Mouse (Mus musculus) intestine, embryonic 16.5 days (tissue): Measurements from ENCODE around the gene Elavl4. TPM values are rescaled to one million over a fixed set of nuclear protein-coding genes. Genes with fewer than 3 reads are reported as not detected.
A peak's percentile ranks its signal among the peaks of the same experiment; 100 is the strongest.

ENCODE experiments used
- ATAC-seq: fragments of 200-750 bp; cut with Nextera tagmentation; 2 replicates; pipeline ENCODE4 v1.8.0; 2017; ENCODE audit warnings: moderate TSS enrichment, moderate library complexity
- H3K27ac ChIP-seq: fragments of 300-500 bp; sonication (generic); 2 replicates; pipeline ENCODE4 v1.5.1; 2014; ENCODE audit warnings: mild to moderate bottlenecking, low read length
- H3K27me3 ChIP-seq: fragments of 300-500 bp; sonication (generic); replicated peaks from 2 replicates; pipeline ENCODE4 v1.6.1; 2014; ENCODE audit warnings: low read length, control low read depth, mixed read lengths; ENCODE audit not compliant: control insufficient read depth, insufficient read depth
- H3K36me3 ChIP-seq: fragments of 300-500 bp; sonication (generic); 2 replicates; pipeline ENCODE4 v1.6.1; 2014; ENCODE audit warnings: low read length, control low read depth; ENCODE audit not compliant: control insufficient read depth, insufficient read depth
- H3K4me1 ChIP-seq: fragments of 300-500 bp; sonication (generic); 2 replicates; pipeline ENCODE4 v1.6.1; 2014; ENCODE audit warnings: low read length, control low read depth, mixed read lengths; ENCODE audit not compliant: control insufficient read depth, insufficient read depth
- H3K4me2 ChIP-seq: fragments of 300-500 bp; sonication (generic); 2 replicates; pipeline ENCODE4 v1.6.1; 2014; ENCODE audit warnings: low read depth, low read length, control low read depth
- H3K4me3 ChIP-seq: fragments of 300-500 bp; sonication (generic); 2 replicates; pipeline ENCODE4 v1.5.1; 2014; ENCODE audit warnings: mild to moderate bottlenecking, low read length
- H3K9ac ChIP-seq: fragments of 300-500 bp; sonication (generic); 2 replicates; pipeline ENCODE4 v1.6.1; 2014; ENCODE audit warnings: low read depth, low read length
- H3K9me3 ChIP-seq: fragments of 300-500 bp; sonication (generic); 2 replicates; pipeline ENCODE4 v1.6.1; 2016; ENCODE audit warnings: low read length, control low read depth; ENCODE audit not compliant: control insufficient read depth
- WGBS: fragments of 180-500 bp; shearing (Covaris S2); extraction: QIAGEN DNeasy Blood & Tissue Kit; methylation state at CpG from one replicate; pipeline ENCODE4 v1.1.7; 2014; 5-methylcytosine and 5-hydroxymethylcytosine counted together
- polyA plus RNA-seq: library from polyadenylated mRNA; unstranded; fragments of >200 nt; fragmentation: Nextera tagmentation; extraction: Ambion mirVana; gene quantifications from 2 replicates; pipeline ENCODE4 v1.2.1, GENCODE M21; 2015

Gene Elavl4
- polyA plus RNA-seq, 1 experiment from 2014 or later: 46.3 TPM

- ATAC-seq: no peak
- no peak overlapping the region for H3K4me2 ChIP-seq
- no peaks in the 10 kb centered on the region for H3K9me3 ChIP-seq
- H3K36me3 ChIP-seq: no peaks in the 10 kb centered on the region
- no peaks in the 10 kb centered on the region for H3K27me3 ChIP-seq
- no peak overlapping the region for H3K9ac ChIP-seq
- WGBS: 64% methylated on average over 1 of the region's 1 CpGs
- H3K27ac ChIP-seq: no peak overlapping the region
- no peak overlapping the region for H3K4me3 ChIP-seq
- no peaks in the 10 kb centered on the region for H3K4me1 ChIP-seq
These were observed 117.2 kb downstream of the Elavl4 start for GRCm38 (mm10) chr4:110234554-110234953.

DNA sequence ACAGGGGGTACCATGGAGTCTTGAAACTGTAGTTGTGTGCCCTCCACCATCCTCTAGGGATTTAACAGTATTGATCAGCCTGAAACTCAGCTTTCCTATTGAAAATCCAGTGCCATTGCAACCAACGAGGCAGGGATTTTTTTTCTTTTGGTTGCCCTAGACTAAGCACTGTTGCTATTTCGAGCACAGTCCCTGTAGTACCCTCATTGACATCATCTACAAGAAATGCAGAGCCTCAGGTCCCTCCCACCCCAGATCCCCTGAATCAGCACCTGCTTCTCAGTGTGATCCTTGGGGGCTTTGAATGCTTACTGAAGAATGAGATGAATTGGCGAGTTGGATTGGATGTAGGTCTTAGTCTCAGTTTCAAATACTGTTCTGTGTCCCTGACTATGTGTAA lies 119.4 kb downstream of the Elavl4 start:
- Histone ChIP-seq H3K9me3 (no peaks in the 10 kb centered on the region), H3K27me3 (no peaks in the 10 kb centered on the region), H3K4me2 (no peak overlapping the region), H3K4me1 (no peaks in the 10 kb centered on the region), H3K36me3 (no peaks in the 10 kb centered on the region), H3K9ac (no peak overlapping the region), H3K4me3 (no peak overlapping the region), H3K27ac (no peak overlapping the region)
- 78% methylated on average over 3 of the region's 3 CpGs for WGBS
- ATAC-seq: no peak

DNA sequence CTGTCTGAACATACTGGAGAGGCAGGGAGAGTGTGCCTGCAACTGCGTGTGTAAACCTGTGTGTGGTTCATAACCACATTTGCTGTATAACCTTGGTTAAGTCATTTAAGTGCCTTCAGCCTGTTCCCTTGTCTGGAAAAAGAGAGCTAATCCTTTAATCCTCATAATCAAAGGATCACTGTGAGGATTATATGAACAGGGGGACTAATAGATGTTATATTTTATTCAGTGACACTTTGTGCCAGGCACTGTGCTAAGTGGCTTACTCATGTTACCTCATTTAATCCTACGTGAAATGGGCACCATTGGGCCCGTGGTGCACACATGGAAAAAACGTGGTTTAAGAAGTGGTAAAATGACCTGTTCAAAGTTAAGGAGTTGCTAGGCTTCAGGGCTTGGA lies 119.9 kb downstream of the Elavl4 start:
- Histone ChIP-seq H3K9me3 (no peaks in the 10 kb centered on the region), H3K4me2 (no peak overlapping the region), H3K9ac (no peak overlapping the region), H3K4me3 (no peak overlapping the region), H3K4me1 (no peaks in the 10 kb centered on the region), H3K36me3 (no peaks in the 10 kb centered on the region), H3K27me3 (no peaks in the 10 kb centered on the region), H3K27ac (no peak overlapping the region)
- WGBS: 85% methylated on average over 4 of the region's 4 CpGs
- no peak for ATAC-seq

DNA sequence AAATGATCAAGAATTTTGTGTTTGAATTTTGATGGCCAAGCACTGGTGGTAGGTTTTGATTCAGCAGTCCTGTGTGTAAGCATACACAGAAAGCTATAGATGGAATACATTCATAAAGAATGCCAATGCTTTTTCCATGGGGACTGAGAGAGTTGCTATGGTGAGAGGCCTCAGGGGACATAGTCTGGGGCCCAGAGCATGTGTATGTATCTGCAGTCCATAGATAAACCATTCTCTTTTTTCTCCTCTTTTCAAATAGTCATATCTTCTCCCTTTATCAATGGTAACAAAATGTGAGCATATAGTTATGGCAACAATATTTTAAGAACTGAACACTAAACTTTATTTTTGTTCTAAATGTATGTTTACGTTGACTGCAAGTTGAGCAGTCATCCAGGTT lies 122.1 kb downstream of the Elavl4 start:
- 90% methylated on average over 1 of the region's 1 CpGs for WGBS
- no peak overlapping the region for H3K27ac ChIP-seq
- H3K4me2 ChIP-seq: no peak overlapping the region
- no peak for ATAC-seq
- H3K9ac ChIP-seq: no peak overlapping the region
- no peaks in the 10 kb centered on the region for H3K36me3 ChIP-seq
- no peaks in the 10 kb centered on the region for H3K9me3 ChIP-seq
- no peaks in the 10 kb centered on the region for H3K4me1 ChIP-seq
- no peaks in the 10 kb centered on the region for H3K27me3 ChIP-seq
- no peak overlapping the region for H3K4me3 ChIP-seq

- no peaks in the 10 kb centered on the region for H3K9me3 ChIP-seq
- H3K9ac ChIP-seq: no peak overlapping the region
- H3K4me1 ChIP-seq: no peaks in the 10 kb centered on the region
- no peaks in the 10 kb centered on the region for H3K27me3 ChIP-seq
- no peak overlapping the region for H3K27ac ChIP-seq
- no peak overlapping the region for H3K4me2 ChIP-seq
- no peak for ATAC-seq
- no peaks in the 10 kb centered on the region for H3K36me3 ChIP-seq
- no peak overlapping the region for H3K4me3 ChIP-seq
These were observed 122.5 kb downstream of the Elavl4 start for GRCm38 (mm10) chr4:110229238-110229637.

DNA sequence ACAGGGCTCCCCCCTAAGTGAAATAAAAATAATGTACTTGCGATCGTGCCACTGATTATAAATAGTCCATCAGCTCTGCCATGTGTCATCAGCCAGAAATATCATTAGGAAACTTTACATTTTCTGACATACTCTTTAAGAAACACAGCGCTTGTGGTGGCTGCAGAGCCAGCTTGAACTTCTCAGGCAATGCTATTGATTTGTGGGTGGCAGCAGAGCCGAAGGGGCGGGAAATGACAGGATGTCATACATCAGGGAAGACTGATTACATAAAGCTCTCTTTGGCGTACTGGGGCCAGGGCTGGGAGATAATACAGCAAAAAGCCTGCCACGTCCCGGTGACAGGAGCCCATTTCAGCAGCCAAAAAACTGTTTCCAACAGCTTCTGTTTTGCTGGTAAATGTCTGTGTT lies 124.1 kb downstream of the Elavl4 start:
- Histone ChIP-seq H3K9ac (no peak overlapping the region), H3K9me3 (no peaks in the 10 kb centered on the region), H3K4me2 (no peak overlapping the region), H3K4me1 (no peaks in the 10 kb centered on the region), H3K27ac (no peak overlapping the region), H3K4me3 (no peak overlapping the region), H3K36me3 (no peaks in the 10 kb centered on the region), H3K27me3 (no peaks in the 10 kb centered on the region)
- WGBS: 27% methylated on average over 8 of the region's 8 CpGs
- ATAC-seq: 0 out of 2 replicates have a peak, but pooled peaks have one; percentile 16

GRCm38 (mm10) chr4:110225492-110225891 lies 126.2 kb downstream of the Elavl4 start:
- H3K9ac ChIP-seq: no peak overlapping the region
- no peak for ATAC-seq
- H3K4me2 ChIP-seq: no peak overlapping the region
- no peaks in the 10 kb centered on the region for H3K36me3 ChIP-seq
- H3K4me3 ChIP-seq: no peak overlapping the region
- 60% methylated on average over 10 of the region's 10 CpGs for WGBS
- no peaks in the 10 kb centered on the region for H3K9me3 ChIP-seq
- H3K4me1 ChIP-seq: no peaks in the 10 kb centered on the region
- no peaks in the 10 kb centered on the region for H3K27me3 ChIP-seq
- H3K27ac ChIP-seq: no peak overlapping the region

- no peak overlapping the region for H3K4me3 ChIP-seq
- no peaks in the 10 kb centered on the region for H3K27me3 ChIP-seq
- H3K9me3 ChIP-seq: no peaks in the 10 kb centered on the region
- H3K27ac ChIP-seq: no peak overlapping the region
- no peaks in the 10 kb centered on the region for H3K36me3 ChIP-seq
- H3K4me1 ChIP-seq: no peaks in the 10 kb centered on the region
- H3K4me2 ChIP-seq: no peak overlapping the region
- no peak for ATAC-seq
- no peak overlapping the region for H3K9ac ChIP-seq
- 83% methylated on average over 5 of the region's 5 CpGs for WGBS
These were observed 132.9 kb downstream of the Elavl4 start for GRCm38 (mm10) chr4:110218819-110219218.

- ATAC-seq: no peak
- Histone ChIP-seq H3K27me3 (no peaks in the 10 kb centered on the region), H3K36me3 (no peaks in the 10 kb centered on the region), H3K4me2 (no peak overlapping the region), H3K27ac (no peak overlapping the region), H3K9me3 (no peaks in the 10 kb centered on the region), H3K9ac (no peak overlapping the region), H3K4me3 (no peak overlapping the region), H3K4me1 (no peaks in the 10 kb centered on the region)
- 49% methylated on average over 3 of the region's 3 CpGs for WGBS
These were observed 134.2 kb downstream of the Elavl4 start for GRCm38 (mm10) chr4:110217553-110217952.

GRCm38 (mm10) chr4:110214543-110214942 lies 137.2 kb downstream of the Elavl4 start:
- Histone ChIP-seq H3K27me3 (no peaks in the 10 kb centered on the region), H3K9me3 (no peaks in the 10 kb centered on the region), H3K27ac (no peak overlapping the region), H3K9ac (no peak overlapping the region), H3K4me1 (no peaks in the 10 kb centered on the region), H3K36me3 (no peaks in the 10 kb centered on the region), H3K4me2 (no peak overlapping the region), H3K4me3 (no peak overlapping the region)
- no peak for ATAC-seq
- 80% methylated on average over 6 of the region's 6 CpGs for WGBS
